Mouse (Mus musculus) layer of hippocampus, postnatal 10 days (tissue): ENCODE results near the gene Gzmm. TPM values are rescaled to one million over a fixed set of nuclear protein-coding genes. Genes with fewer than 3 reads are reported as not detected.

Experiments
- DNase-seq, 2 experiments: peaks; one replicate each; pipeline ENCODE4 v3.0.0; 2021; ENCODE audit warnings: low spot score in 2 of 2
- total RNA-seq, 2 experiments: library from RNA; stranded (reverse); gene quantifications; 2 replicates each; pipeline ENCODE4 v1.2.3; 2021

Gzmm gene
- total RNA-seq, 2 experiments from 2014 or later: 1.6 to 1.8 TPM

- no peak for DNase-seq
Observed at GRCm38 (mm10) chr10:79723692-79724091, 34.9 kb downstream of the Gzmm start.

- DNase-seq: no peak
Observed at GRCm38 (mm10) chr10:79726090-79726489, 37.3 kb downstream of the Gzmm start.

- DNase-seq: no peak
Observed at GRCm38 (mm10) chr10:79728323-79729249, 39.8 kb downstream of the Gzmm start.

- DNase-seq: no peak
Observed at GRCm38 (mm10) chr10:79729357-79729965, 40.6 kb downstream of the Gzmm start.

GRCm38 (mm10) chr10:79732500-79732899 is 43.7 kb downstream of the Gzmm start:
- no peak for DNase-seq

- no peak for DNase-seq
Observed at GRCm38 (mm10) chr10:79733847-79734246, 45.0 kb downstream of the Gzmm start.

DNA sequence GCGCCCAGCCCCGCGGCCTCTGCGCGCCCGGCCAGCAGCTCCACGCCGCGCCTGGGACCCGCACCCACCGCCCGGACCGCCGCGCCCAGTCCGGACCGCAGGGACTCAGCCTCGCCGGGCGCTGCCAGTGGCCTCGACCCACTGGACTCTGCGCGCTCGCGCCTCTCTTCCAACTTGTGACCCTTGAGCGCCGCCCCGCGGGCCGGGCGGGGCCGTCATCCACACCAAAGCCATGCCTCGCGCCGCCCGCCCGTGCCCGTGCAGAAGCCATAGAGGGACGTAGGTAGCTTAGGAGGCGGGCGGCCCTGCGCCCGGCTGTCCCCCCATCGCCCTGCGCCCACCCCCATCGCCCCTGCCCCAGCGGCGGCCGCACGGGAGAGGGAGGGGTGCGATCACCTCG is 46.5 kb downstream of the Gzmm start:
- no peak for DNase-seq

DNA sequence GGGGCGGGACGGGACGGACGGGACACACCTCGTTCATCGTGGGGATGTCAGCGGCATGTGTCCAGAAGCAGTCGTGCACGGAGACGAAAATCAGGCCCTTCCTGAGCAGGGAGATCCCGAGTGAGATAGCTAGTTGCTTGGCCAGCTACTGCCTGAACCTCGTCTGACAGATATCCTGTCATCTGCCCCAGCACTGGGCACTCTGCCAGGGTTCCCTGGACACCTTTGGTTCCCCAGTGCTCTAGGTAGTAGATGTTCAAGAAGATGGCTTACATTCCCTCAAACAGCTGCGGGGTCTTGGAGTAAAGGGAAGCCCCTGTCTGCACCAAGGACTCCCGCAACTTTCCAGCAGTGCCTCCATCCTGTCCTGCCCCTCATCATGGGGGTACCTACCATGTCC is 47.9 kb downstream of the Gzmm start:
- DNase-seq: no peak

DNA sequence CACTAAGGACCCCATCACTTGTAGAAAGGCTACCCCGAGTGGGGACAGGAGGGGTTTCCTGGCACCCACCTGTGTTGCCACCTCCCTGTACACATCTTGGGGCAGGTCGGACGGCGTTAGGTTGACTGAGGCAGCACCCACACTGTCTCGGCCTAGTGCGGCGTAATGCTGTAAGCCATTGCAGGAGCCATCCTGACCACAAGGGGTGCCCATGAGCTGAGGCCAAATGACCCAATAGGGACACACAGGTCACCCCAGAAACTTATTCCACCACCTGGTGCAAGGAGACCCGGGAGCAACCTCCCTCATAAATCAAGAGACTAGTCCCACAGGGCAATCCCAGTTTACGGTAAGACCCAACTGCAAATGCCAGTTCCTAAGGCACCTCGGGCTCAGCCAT is 49.4 kb downstream of the Gzmm start:
- no peak for DNase-seq

- DNase-seq: no peak
Observed at GRCm38 (mm10) chr10:79739234-79739633, 50.4 kb downstream of the Gzmm start.

- no peak for DNase-seq
Observed at GRCm38 (mm10) chr10:79740863-79741262, 52.0 kb downstream of the Gzmm start.

GRCm38 (mm10) chr10:79743161-79743560 is 54.3 kb downstream of the Gzmm start:
- DNase-seq: no peak

DNA sequence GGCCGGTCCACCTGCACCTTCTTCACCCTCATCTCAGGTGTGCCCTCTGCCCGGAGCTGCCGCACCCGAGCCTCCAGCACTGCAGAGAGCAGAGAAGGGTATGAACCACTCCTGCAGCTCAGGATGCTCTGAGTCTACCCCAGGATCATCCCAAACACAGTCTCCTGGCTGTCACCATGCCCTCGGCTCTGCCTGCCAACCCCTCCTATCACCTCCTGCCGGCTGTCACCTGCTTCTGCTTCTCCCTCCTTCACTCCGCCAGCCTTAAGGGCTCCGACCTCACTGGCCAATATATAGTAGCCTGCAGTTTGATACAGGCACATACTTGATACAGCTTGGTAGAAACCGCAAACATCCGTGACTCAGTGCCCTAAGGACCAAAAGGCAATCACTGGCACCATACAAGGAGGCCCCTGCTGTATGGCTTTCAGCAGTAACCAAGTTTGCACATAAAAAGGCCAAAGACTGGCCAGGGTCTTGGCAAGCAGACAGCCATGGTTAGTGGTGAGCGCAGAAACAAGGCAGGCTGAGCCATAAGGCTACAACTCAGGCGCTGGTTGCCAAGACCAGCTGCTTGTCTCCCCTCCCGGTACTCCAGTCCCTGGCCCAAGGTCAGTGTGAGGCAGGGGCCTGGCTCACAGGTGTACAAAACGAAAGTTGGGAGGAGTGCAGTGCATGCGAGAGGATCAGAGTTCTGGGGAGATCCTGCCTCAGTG is 55.0 kb downstream of the Gzmm start:
- DNase-seq: no peak

Other genes starting within 250 kb of the Gzmm start
- not detected for gene Vmn2r83, start 220.3 kb upstream of the Gzmm start, total RNA-seq
- 1 to 10 TPM; 4.0 to 4.3 TPM for gene Plpp2, start 155.2 kb upstream of the Gzmm start, total RNA-seq
- gene Mier2, start 133.8 kb upstream of the Gzmm start, total RNA-seq: 10 to 100 TPM; 52.1 to 56.3 TPM
- not detected for gene Theg, start 101.7 kb upstream of the Gzmm start, total RNA-seq
- 10 to 100 TPM; 11.0 to 11.3 TPM for gene C2cd4c, start 75.0 kb upstream of the Gzmm start, total RNA-seq
- gene Shc2, start 51.1 kb upstream of the Gzmm start, total RNA-seq: 10 to 100 TPM; 48.0 to 48.3 TPM
- under 1 TPM; 0.39 to 0.62 TPM for gene Odf3l2, start 43.3 kb upstream of the Gzmm start, total RNA-seq
- gene Madcam1, start 24.5 kb upstream of the Gzmm start, total RNA-seq: under 1 TPM in 1 of 2 experiments, not detected in 1; 0.32 TPM
- gene Tpgs1, start 19.7 kb upstream of the Gzmm start, total RNA-seq: 10 to 100 TPM; 68.5 to 80.9 TPM
- gene Cdc34, start 6.8 kb upstream of the Gzmm start, total RNA-seq: 10 to 100 TPM; 54.8 to 56.2 TPM
- gene Bsg, start 15.5 kb downstream of the Gzmm start, total RNA-seq: 100 to 1,000 TPM; 692 to 694 TPM
- gene Hcn2, start 27.6 kb downstream of the Gzmm start, total RNA-seq: 10 to 100 TPM; 82.8 to 84.2 TPM
- 10 to 100 TPM; 36.1 to 44.7 TPM for gene Polrmt, start 57.6 kb downstream of the Gzmm start, total RNA-seq
- gene Fgf22, start 66.1 kb downstream of the Gzmm start, total RNA-seq: 1 to 10 TPM; 1.2 to 1.7 TPM
- gene Rnf126, start 77.9 kb downstream of the Gzmm start, total RNA-seq: 10 to 100 TPM; 90.8 to 97.7 TPM
- gene Fstl3, start 88.3 kb downstream of the Gzmm start, total RNA-seq: 1 to 10 TPM; 1.3 to 1.5 TPM
- gene Prss57, start 101.9 kb downstream of the Gzmm start, total RNA-seq: under 1 TPM; 0.21 to 0.31 TPM
- 100 to 1,000 TPM; 392 to 395 TPM for gene Palm, start 104.6 kb downstream of the Gzmm start, total RNA-seq
- gene Misp, start 132.0 kb downstream of the Gzmm start, total RNA-seq: under 1 TPM; 0.33 to 0.78 TPM
- gene Ptbp1, start 165.4 kb downstream of the Gzmm start, total RNA-seq: 10 to 100 TPM; 63.8 to 66.5 TPM
- 1 to 10 TPM; 3.6 to 3.7 TPM for gene Prtn3, start 185.5 kb downstream of the Gzmm start, total RNA-seq
- gene Plppr3, start 185.6 kb downstream of the Gzmm start, total RNA-seq: 100 to 1,000 TPM; 113 TPM
- not detected for gene Elane, start 197.2 kb downstream of the Gzmm start, total RNA-seq
- not detected for gene Cfd, start 201.8 kb downstream of the Gzmm start, total RNA-seq
- gene Med16, start 219.9 kb downstream of the Gzmm start, total RNA-seq: 10 to 100 TPM; 55.7 to 56.2 TPM
- gene Gm26602, start 221.8 kb downstream of the Gzmm start, total RNA-seq: not detected
- 1 to 10 TPM; 7.5 TPM for gene Kiss1r, start 228.0 kb downstream of the Gzmm start, total RNA-seq
- gene R3hdm4, start 232.2 kb downstream of the Gzmm start, total RNA-seq: 100 to 1,000 TPM; 380 to 386 TPM
- gene Arid3a, start 238.0 kb downstream of the Gzmm start, total RNA-seq: 1 to 10 TPM; 5.5 to 8.4 TPM